Mouse (Mus musculus): ENCODE measurements at regions not wholly inside any gene's neighbourhood (a gene's known extent, or its start where the extent isn't known, plus 50 kb on each side); places are given as distances from the start of the nearest gene placed in this dataset.

DNA sequence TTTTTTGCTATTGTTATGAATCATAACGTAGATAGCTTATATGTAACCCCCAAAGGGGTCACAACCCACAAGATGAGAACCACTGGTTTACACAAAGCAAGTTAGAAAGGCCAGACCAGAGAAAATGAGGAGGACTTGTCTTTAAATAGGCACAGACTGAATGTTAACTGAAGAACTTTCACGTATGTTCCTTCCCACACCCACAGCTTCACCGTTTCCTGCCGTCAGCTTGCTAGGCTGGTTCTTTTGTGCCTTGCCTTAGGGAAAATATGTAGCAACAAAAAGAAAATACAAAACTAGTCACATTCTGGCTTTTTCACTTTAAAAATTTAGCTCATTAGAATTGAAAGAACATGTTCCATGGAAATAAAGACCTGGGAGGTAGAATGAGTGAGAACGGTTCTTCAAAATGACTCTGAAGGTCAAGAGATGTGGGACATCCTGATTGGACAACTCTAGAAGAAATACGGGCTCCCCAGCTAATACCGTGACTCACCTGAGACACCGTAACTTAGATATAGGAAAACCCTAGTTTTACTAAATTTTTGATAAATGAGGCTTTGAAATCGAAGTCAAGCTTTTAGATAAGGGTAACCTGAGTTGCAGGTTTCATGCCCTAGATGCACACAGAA is 57.2 kb upstream of the Gm47985 start:
- H3K27ac ChIP-seq (replicated peaks) = no peak overlapping the region
- ATAC-seq (ENCODE audit: low FRiP score) = no peak
- H3K9me3 ChIP-seq (replicated peaks) = no peaks in the 10 kb centered on the region
- no peak overlapping the region for H3K4me2 ChIP-seq
- H3K27me3 ChIP-seq (replicated peaks) = no peaks in the 10 kb centered on the region
- H3K36me3 ChIP-seq = no peaks in the 10 kb centered on the region
- H3K4me3 ChIP-seq (replicated peaks) = no peak overlapping the region
- H3K4me1 ChIP-seq = no peaks in the 10 kb centered on the region
- 93% methylated on average over 9 of the region's 9 CpGs for WGBS
- no peak overlapping the region for H3K9ac ChIP-seq (replicated peaks)

GRCm38 (mm10) chr1:151125764-151126485 is 56.4 kb upstream of the Gm47985 start:
- H3K4me2 ChIP-seq = no peak overlapping the region
- H3K9ac ChIP-seq (replicated peaks) = no peak overlapping the region
- no peak overlapping the region for H3K27ac ChIP-seq (replicated peaks)
- no peaks in the 10 kb centered on the region for H3K9me3 ChIP-seq (replicated peaks)
- WGBS = 84% methylated on average over 3 of the region's 3 CpGs
- no peaks in the 10 kb centered on the region for H3K27me3 ChIP-seq (replicated peaks)
- no peak overlapping the region for H3K4me3 ChIP-seq (replicated peaks)
- H3K4me1 ChIP-seq = no peaks in the 10 kb centered on the region
- no peaks in the 10 kb centered on the region for H3K36me3 ChIP-seq
- no peak for ATAC-seq (ENCODE audit: low FRiP score)

- H3K4me1 ChIP-seq = no peaks in the 10 kb centered on the region
- WGBS = 66% methylated on average over 1 of the region's 1 CpGs
- no peak overlapping the region for H3K4me2 ChIP-seq
- H3K27ac ChIP-seq (replicated peaks) = no peak overlapping the region
- no peaks in the 10 kb centered on the region for H3K27me3 ChIP-seq (replicated peaks)
- no peak overlapping the region for H3K4me3 ChIP-seq (replicated peaks)
- ATAC-seq (ENCODE audit: low FRiP score) = no peak
- no peaks in the 10 kb centered on the region for H3K9me3 ChIP-seq (replicated peaks)
- no peak overlapping the region for H3K9ac ChIP-seq (replicated peaks)
- H3K36me3 ChIP-seq = no peaks in the 10 kb centered on the region
These were observed 55.6 kb upstream of the Gm47985 start for GRCm38 (mm10) chr1:151126756-151127155.

DNA sequence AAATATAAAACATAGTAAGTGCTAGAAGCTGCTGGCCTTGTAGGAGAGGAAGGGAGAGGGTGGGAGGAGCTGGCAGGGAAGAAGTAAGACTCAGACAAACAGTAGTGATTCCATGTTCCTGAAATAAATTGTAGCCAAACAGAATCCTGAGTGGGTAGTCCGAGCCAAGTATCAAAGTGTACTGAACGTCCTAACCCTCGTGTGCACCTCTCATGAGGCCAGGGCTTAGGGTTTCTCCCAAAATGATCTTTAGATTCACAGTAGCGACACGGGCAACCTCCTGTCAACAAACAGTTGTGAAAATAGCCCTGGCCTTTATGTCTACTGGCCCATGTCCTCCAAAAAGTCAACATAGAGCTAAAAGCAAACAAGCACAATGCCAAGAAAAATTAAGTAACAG is 54.3 kb upstream of the Gm47985 start:
- Histone ChIP-seq H3K27me3 (replicated peaks) (no peaks in the 10 kb centered on the region), H3K27ac (replicated peaks) (no peak overlapping the region), H3K4me3 (replicated peaks) (no peak overlapping the region), H3K36me3 (no peaks in the 10 kb centered on the region), H3K9ac (replicated peaks) (no peak overlapping the region), H3K4me2 (no peak overlapping the region), H3K4me1 (no peaks in the 10 kb centered on the region), H3K9me3 (replicated peaks) (no peaks in the 10 kb centered on the region)
- ATAC-seq (ENCODE audit: low FRiP score) = no peak
- 84% methylated on average over 5 of the region's 5 CpGs for WGBS

- Histone ChIP-seq H3K9me3 (replicated peaks) (no peaks in the 10 kb centered on the region), H3K27ac (replicated peaks) (no peak overlapping the region), H3K27me3 (replicated peaks) (no peaks in the 10 kb centered on the region), H3K9ac (replicated peaks) (no peak overlapping the region), H3K4me2 (no peak overlapping the region), H3K36me3 (no peaks in the 10 kb centered on the region), H3K4me3 (replicated peaks) (no peak overlapping the region), H3K4me1 (no peaks in the 10 kb centered on the region)
- ATAC-seq (ENCODE audit: low FRiP score) = no peak
These were observed 53.4 kb upstream of the Gm47985 start for GRCm38 (mm10) chr1:151128955-151129354.

DNA sequence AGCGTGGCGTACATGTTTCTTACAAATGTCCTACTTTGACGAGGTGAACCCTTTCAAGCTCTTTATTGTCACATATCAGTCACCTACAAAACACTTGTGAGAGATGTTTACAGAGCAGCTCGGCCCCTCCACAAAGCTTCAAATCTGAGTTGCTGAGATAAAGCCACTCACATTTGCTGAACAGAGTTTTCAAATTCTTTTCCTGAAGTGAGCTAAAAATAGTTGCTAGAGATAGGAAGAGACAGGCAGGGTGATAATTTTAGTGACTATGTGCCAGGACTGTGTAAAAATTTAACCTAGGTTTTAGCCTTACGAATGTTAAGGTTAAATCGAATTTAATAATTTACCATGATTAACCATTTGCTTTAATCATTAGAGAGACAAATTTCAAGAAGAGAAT is 52.3 kb upstream of the Gm47985 start:
- no peak overlapping the region for H3K4me3 ChIP-seq (replicated peaks)
- no peaks in the 10 kb centered on the region for H3K27me3 ChIP-seq (replicated peaks)
- 84% methylated on average over 6 of the region's 6 CpGs for WGBS
- no peaks in the 10 kb centered on the region for H3K4me1 ChIP-seq
- ATAC-seq (ENCODE audit: low FRiP score) = no peak
- H3K36me3 ChIP-seq = no peaks in the 10 kb centered on the region
- no peak overlapping the region for H3K9ac ChIP-seq (replicated peaks)
- no peak overlapping the region for H3K4me2 ChIP-seq
- H3K27ac ChIP-seq (replicated peaks) = no peak overlapping the region
- H3K9me3 ChIP-seq (replicated peaks) = no peaks in the 10 kb centered on the region

DNA sequence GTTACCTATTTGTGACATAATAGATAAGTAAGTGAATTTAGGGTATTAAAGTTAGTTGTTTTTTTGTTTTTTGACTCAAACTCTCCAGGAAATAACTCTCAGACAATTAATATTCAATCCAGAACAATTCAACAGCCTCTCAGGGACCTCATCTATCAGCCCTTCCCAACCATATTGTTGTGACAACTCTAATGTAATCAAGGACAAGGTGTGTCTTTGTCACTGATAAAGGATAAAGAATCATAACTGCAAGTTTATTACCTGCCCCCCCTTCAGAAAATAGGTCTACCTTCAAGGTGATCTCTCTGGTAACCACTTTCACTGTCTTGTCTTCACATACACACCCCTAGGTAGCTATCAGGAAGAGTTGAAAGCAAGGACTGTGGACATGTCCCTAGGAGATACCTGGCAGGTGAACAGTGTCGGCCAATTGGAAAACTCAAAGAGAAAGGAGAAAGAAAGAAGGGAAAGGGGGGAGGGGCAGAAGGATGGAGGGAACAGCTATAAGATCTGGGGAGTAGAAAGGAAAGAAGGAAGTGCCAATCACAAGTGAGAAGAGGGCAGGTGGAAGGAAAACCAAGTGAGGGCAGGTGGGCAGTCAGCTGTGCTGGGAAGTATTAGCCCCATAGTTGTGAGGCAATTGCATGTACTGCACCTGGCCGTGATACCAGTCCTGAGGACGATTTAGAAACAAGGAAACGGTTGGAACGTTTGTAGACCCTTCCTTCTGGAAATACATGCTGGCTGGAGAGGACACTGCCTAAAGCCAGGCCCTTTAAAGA is 51.3 kb upstream of the Gm47985 start:
- Histone ChIP-seq H3K4me1 (no peaks in the 10 kb centered on the region), H3K9me3 (replicated peaks) (no peaks in the 10 kb centered on the region), H3K27me3 (replicated peaks) (no peaks in the 10 kb centered on the region), H3K4me3 (replicated peaks) (no peak overlapping the region), H3K27ac (replicated peaks) (no peak overlapping the region), H3K9ac (replicated peaks) (no peak overlapping the region), H3K36me3 (no peaks in the 10 kb centered on the region), H3K4me2 (no peak overlapping the region)
- ATAC-seq (ENCODE audit: low FRiP score) = no peak
- 83% methylated on average over 5 of the region's 5 CpGs for WGBS

DNA sequence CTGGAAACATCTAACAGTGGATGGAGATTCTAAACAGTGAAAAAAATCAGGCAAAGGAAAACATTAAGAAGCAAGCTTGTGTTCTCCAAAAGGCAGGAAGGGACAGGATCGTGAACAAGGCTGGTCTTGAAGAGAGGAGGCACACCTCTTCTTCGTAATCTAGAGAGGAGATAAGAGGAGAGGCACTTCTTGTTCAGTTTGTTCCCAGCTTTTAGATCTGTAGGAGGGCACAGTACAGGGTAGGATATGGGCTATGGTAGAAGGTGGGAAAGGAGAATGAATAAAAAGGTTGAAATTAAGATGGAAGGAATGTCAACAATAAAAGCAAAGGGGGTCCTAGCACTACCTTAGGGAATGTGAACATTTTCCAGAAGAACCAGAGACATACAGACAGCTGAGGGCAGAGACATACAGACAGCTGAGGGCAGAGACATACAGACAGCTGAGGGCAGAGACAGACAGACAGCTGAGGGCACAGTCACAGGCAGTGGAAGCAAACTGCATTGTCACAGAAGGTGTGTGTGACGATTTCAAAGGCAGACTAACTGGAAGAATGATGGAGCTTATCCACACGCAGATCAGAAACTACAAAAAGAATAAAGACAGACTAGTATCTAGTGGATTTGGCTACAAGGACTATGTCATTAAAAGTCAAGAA is 50.6 kb upstream of the Gm47985 start:
- no peak overlapping the region for H3K27ac ChIP-seq (replicated peaks)
- H3K4me3 ChIP-seq (replicated peaks) = no peak overlapping the region
- no peak overlapping the region for H3K9ac ChIP-seq (replicated peaks)
- H3K4me2 ChIP-seq = no peak overlapping the region
- H3K4me1 ChIP-seq = no peaks in the 10 kb centered on the region
- no peaks in the 10 kb centered on the region for H3K36me3 ChIP-seq
- H3K27me3 ChIP-seq (replicated peaks) = no peaks in the 10 kb centered on the region
- no peak for ATAC-seq (ENCODE audit: low FRiP score)
- H3K9me3 ChIP-seq (replicated peaks) = no peaks in the 10 kb centered on the region
- WGBS = 85% methylated on average over 4 of the region's 4 CpGs
